Mouse (Mus musculus) MEL (cell line): ENCODE measurements around the gene Tsr1. TPM values are rescaled to one million over a fixed set of nuclear protein-coding genes. Genes with fewer than 3 reads are reported as not detected.

ENCODE experiments used
- DNase-seq: peaks from one replicate; pipeline ENCODE4 v3.0.0; 2011; ENCODE audit warnings: low read depth, low spot score
- H3K27ac ChIP-seq: 2 replicates; pipeline ENCODE4 v1.5.1; 2012; ENCODE audit warnings: low read depth, mild to moderate bottlenecking, control low read depth, low read length, moderate library complexity; ENCODE audit not compliant: control insufficient read depth
- H3K27me3 ChIP-seq, 2 experiments: fragments of 150-350 bp in 1 of 2; sonication (generic) in 1 of 2; 2 replicates each; pipeline ENCODE4 v1.6.1; 2012; ENCODE audit warnings: low read length in 2 of 2, mild to moderate bottlenecking in 2 of 2, improper control_type of control experiment in 1 of 2, moderate library complexity in 1 of 2; ENCODE audit not compliant: insufficient read depth in 2 of 2, control insufficient read depth in 1 of 2
- H3K36me3 ChIP-seq, 2 experiments: 2 replicates each; pipeline ENCODE4 v1.6.1; 2012 to 2014; ENCODE audit warnings: low read length in 2 of 2, improper control_type of control experiment in 1 of 2, inconsistent platforms in 1 of 2, mild to moderate bottlenecking in 1 of 2; ENCODE audit not compliant: insufficient read depth in 2 of 2, control insufficient read depth in 1 of 2
- H3K4me1 ChIP-seq, 2 experiments: fragments of 150-350 bp in 1 of 2; sonication (generic) in 1 of 2; 2 replicates each; pipeline ENCODE4 v1.6.1; 2012; ENCODE audit warnings: low read length in 2 of 2, improper control_type of control experiment in 1 of 2, mild to moderate bottlenecking in 1 of 2; ENCODE audit not compliant: insufficient read depth in 2 of 2, control insufficient read depth in 1 of 2
- H3K4me3 ChIP-seq, 2 experiments: fragments of 150-350 bp in 1 of 2; sonication (generic) in 1 of 2; 2 replicates each; pipeline ENCODE4 v1.5.1; 2012; ENCODE audit warnings: low read depth in 2 of 2, low read length in 2 of 2, mild to moderate bottlenecking in 2 of 2, moderate library complexity in 2 of 2, control low read depth in 1 of 2, improper control_type of control experiment in 1 of 2; ENCODE audit not compliant: control insufficient read depth in 1 of 2, insufficient read depth in 1 of 2
- H3K79me2 ChIP-seq: 2 replicates; pipeline ENCODE4 v1.6.1; 2012; ENCODE audit warnings: mild to moderate bottlenecking, low read length, moderate library complexity; ENCODE audit not compliant: control insufficient read depth, poor library complexity, insufficient read depth
- H3K9ac ChIP-seq: 2 replicates; pipeline ENCODE4 v1.6.1; 2012; ENCODE audit warnings: low read depth, mild to moderate bottlenecking, control low read depth, low read length, moderate library complexity; ENCODE audit not compliant: control insufficient read depth, poor library complexity, severe bottlenecking
- H3K9me3 ChIP-seq: fragments of 150-350 bp; sonication (generic); replicated peaks from 2 replicates; pipeline ENCODE4 v1.6.1; 2012; ENCODE audit warnings: mild to moderate bottlenecking, low read length, improper control_type of control experiment, moderate library complexity; ENCODE audit not compliant: insufficient read depth
- BHLHE40 ChIP-seq: IDR thresholded peaks from 2 replicates; pipeline ENCODE4 v1.6.1; 2012; ENCODE audit warnings: low read depth, mild to moderate bottlenecking, inconsistent platforms, low read length, improper control_type of control experiment, borderline replicate concordance
- CTCF ChIP-seq, 3 experiments: IDR thresholded peaks in 2 of 3; conservative IDR thresholded peaks in 1 of 3; 2 replicates each; pipeline ENCODE4 v1.5.1; 2011 to 2012; ENCODE audit warnings: low read length in 3 of 3, low read depth in 2 of 3, mild to moderate bottlenecking in 2 of 3, improper control_type of control experiment in 1 of 3, inconsistent platforms in 1 of 3, mixed read lengths in 1 of 3, moderate library complexity in 1 of 3; ENCODE audit not compliant: control insufficient read depth in 1 of 3, insufficient read depth in 1 of 3, poor library complexity in 1 of 3, severe bottlenecking in 1 of 3
- E2F4 ChIP-seq: IDR thresholded peaks from 2 replicates; pipeline ENCODE4 v1.6.1; 2011; ENCODE audit warnings: low read depth, low read length, improper control_type of control experiment, borderline replicate concordance
- ELF1 ChIP-seq: IDR thresholded peaks from 2 replicates; pipeline ENCODE4 v1.6.1; 2014; ENCODE audit warnings: low read depth, mild to moderate bottlenecking, inconsistent platforms, low read length, improper control_type of control experiment, moderate library complexity
- GATA1 ChIP-seq: IDR thresholded peaks from 2 replicates; pipeline ENCODE4 v1.6.1; 2011; ENCODE audit warnings: low read depth, low read length, improper control_type of control experiment
- MAX ChIP-seq: IDR thresholded peaks from 2 replicates; pipeline ENCODE4 v1.6.1; 2011; ENCODE audit warnings: low read length, improper control_type of control experiment
- MYB ChIP-seq: IDR thresholded peaks from 2 replicates; pipeline ENCODE4 v1.6.1; 2011; ENCODE audit warnings: mild to moderate bottlenecking, low read depth, low read length, improper control_type of control experiment
- MYC ChIP-seq: IDR thresholded peaks from 2 replicates; pipeline ENCODE4 v1.6.1; 2011; ENCODE audit warnings: low read depth, mild to moderate bottlenecking, low read length, improper control_type of control experiment, moderate library complexity
- NELFE ChIP-seq: IDR thresholded peaks from 2 replicates; pipeline ENCODE4 v1.6.1; 2011; ENCODE audit warnings: low read depth, low read length, improper control_type of control experiment
- POLR2AphosphoS5 ChIP-seq: IDR thresholded peaks from 2 replicates; pipeline ENCODE4 v1.6.1; 2012; ENCODE audit warnings: low read depth, borderline replicate concordance, mild to moderate bottlenecking, inconsistent platforms, low read length, moderate library complexity, mixed read lengths
- TBP ChIP-seq: IDR thresholded peaks from 2 replicates; pipeline ENCODE4 v1.8.0; 2011; ENCODE audit warnings: low read depth, low read length, improper control_type of control experiment
- USF1 ChIP-seq: IDR thresholded peaks from 2 replicates; pipeline ENCODE4 v1.6.1; 2014; ENCODE audit warnings: low read depth, mild to moderate bottlenecking, inconsistent platforms, low read length, improper control_type of control experiment, moderate library complexity
- USF2 ChIP-seq, 2 experiments: IDR thresholded peaks; 2 replicates each; pipeline ENCODE4 v1.6.1; 2011 to 2012; ENCODE audit warnings: improper control_type of control experiment in 2 of 2, low read length in 2 of 2, borderline replicate concordance in 1 of 2, inconsistent platforms in 1 of 2, low read depth in 1 of 2, mild to moderate bottlenecking in 1 of 2; ENCODE audit not compliant: insufficient read depth in 1 of 2
- ZC3H11A ChIP-seq: IDR thresholded peaks from 2 replicates; pipeline ENCODE4 v1.6.1; 2012; ENCODE audit warnings: low read depth, mild to moderate bottlenecking, inconsistent platforms, low read length, improper control_type of control experiment
- ZMIZ1 ChIP-seq: IDR thresholded peaks from 2 replicates; pipeline ENCODE4 v1.6.1; 2012; ENCODE audit warnings: low read depth, mild to moderate bottlenecking, inconsistent platforms, low read length, improper control_type of control experiment, moderate library complexity
- polyA plus RNA-seq, 2 experiments: library from polyadenylated mRNA; stranded (reverse) in 1 of 2; unstranded in 1 of 2; fragments of >175 nt in 1 of 2; fragments of >200 nt in 1 of 2; gene quantifications; 2 replicates each; pipeline versions ENCODE4 v1.2.1 to v1.2.4; 2012; ENCODE audit warnings: low replicate concordance in 2 of 2, low read depth in 1 of 2; ENCODE audit not compliant: insufficient read length in 2 of 2, insufficient read depth in 1 of 2, missing spikeins in 1 of 2
- total RNA-seq: library from RNA; depleted of rRNA; stranded (reverse); fragments of 300-350 nt; gene quantifications from 2 replicates; pipeline ENCODE4 v1.2.3, GENCODE M21; 2012; rRNA removed

The Tsr1 gene
- total and polyA plus RNA-seq, 3 experiments = 123 to 178 (median 129) TPM

GRCm38 (mm10) chr11:74957600-74957999, 59.7 kb downstream of the Tsr1 start:
- H3K79me2 ChIP-seq = no peaks in the 10 kb centered on the region
- DNase-seq = no peak
- H3K9me3 ChIP-seq = no peaks in the 10 kb centered on the region
- H3K4me3 ChIP-seq = no peak overlapping the region
- H3K4me1 ChIP-seq = no peaks in the 10 kb centered on the region; a peak in 1 of 4 replicates
- H3K36me3 ChIP-seq = peaks cover 0 to 6% of the 10 kb centered on the region in 2 experiments; a peak in 2 of 4 replicates
- TF ChIP-seq GATA1 (no peak), USF2 (IDR thresholded peaks at IDR 0.05; ENCODE audit: borderline replicate concordance in 1 of 2, insufficient read depth in 1 of 2, low read depth in 1 of 2, low read length in 2 of 2) (no peak), ELF1 (no peak), POLR2AphosphoS5 (no peak), MYB (no peak), MAX (no peak), MYC (no peak), USF1 (no peak), BHLHE40 (no peak), NELFE (no peak), E2F4 (no peak), TBP (no peak), CTCF (IDR thresholded peaks at IDR 0.05 in 2 of 3, conservative IDR thresholded peaks at IDR 0.05 in 1 of 3; ENCODE audit: control insufficient read depth in 1 of 3, insufficient read depth in 1 of 3, low read depth in 2 of 3, low read length in 3 of 3, poor library complexity in 1 of 3, severe bottlenecking in 1 of 3) (no peak), ZMIZ1 (no peak), ZC3H11A (no peak)
- H3K9ac ChIP-seq = no peak overlapping the region
- H3K27me3 ChIP-seq = no peaks in the 10 kb centered on the region
- H3K27ac ChIP-seq = no peak overlapping the region

Other genes starting within 250 kb of the Tsr1 start
- gene Cluh, start 248.6 kb upstream of the Tsr1 start, total RNA-seq = 107 and 115 TPM in 2 replicates
- 100 to 1,000 TPM in 1 of 2 experiments, 10 to 100 TPM in 1; 53.8 to 135 TPM for gene Cluh, start 248.6 kb upstream of the Tsr1 start, polyA plus RNA-seq
- 65.8 and 67.4 TPM in 2 replicates for gene Pafah1b1, start 173.4 kb upstream of the Tsr1 start, total RNA-seq
- 10 to 100 TPM in 1 of 2 experiments, not detected in 1; 54.5 TPM for gene Pafah1b1, start 173.4 kb upstream of the Tsr1 start, polyA plus RNA-seq
- 110 and 116 TPM in 2 replicates for gene Mettl16, start 127.2 kb upstream of the Tsr1 start, total RNA-seq
- 10 to 100 TPM in 1 of 2 experiments, not detected in 1; 76.3 TPM for gene Mettl16, start 127.2 kb upstream of the Tsr1 start, polyA plus RNA-seq
- 5.8 and 7.7 TPM in 2 replicates for gene Mnt, start 67.2 kb upstream of the Tsr1 start, total RNA-seq
- 10 to 100 TPM in 1 of 2 experiments, not detected in 1; 37.3 TPM for gene Mnt, start 67.2 kb upstream of the Tsr1 start, polyA plus RNA-seq
- 7.2 and 8.0 TPM in 2 replicates for gene Sgsm2, start 1.0 kb upstream of the Tsr1 start, total RNA-seq
- 10 to 100 TPM in 1 of 2 experiments, not detected in 1; 15.1 TPM for gene Sgsm2, start 1.0 kb upstream of the Tsr1 start, polyA plus RNA-seq
- gene Smg6, start 27.8 kb downstream of the Tsr1 start, total RNA-seq = 11.6 and 13.6 TPM in 2 replicates
- gene Smg6, start 27.8 kb downstream of the Tsr1 start, polyA plus RNA-seq = 10 to 100 TPM in 1 of 2 experiments, not detected in 1; 19.0 TPM
- gene Srr, start 27.9 kb downstream of the Tsr1 start, total RNA-seq = 4.1 and 5.2 TPM in 2 replicates
- 1 to 10 TPM in 1 of 2 experiments, not detected in 1; 6.8 TPM for gene Srr, start 27.9 kb downstream of the Tsr1 start, polyA plus RNA-seq